In genomic region chr3:130465371-130465770, GRCm38 (mm10) we compare ENCODE assay signal across 14 mouse cellular contexts.
DNase-seq lines count a peak whose midpoint lies in the region.
"Had no signal": no experiment of that assay in that cellular context is flagged by ENCODE, and none has a peak within 500 bp of the region (broad histone marks: within the 10 kb centered on the region; RNA-seq: fewer than 3 reads in every experiment).

No protein-coding gene starts in this region.

- DNase-seq in brain, adult 2 months (ENCODE audit: low read depth, low spot score): peak; percentile 20
- DNase-seq in layer of hippocampus, adult 18-20 months (ENCODE audit: low spot score in 2 of 2): peak; percentile 43 to 74
- DNase-seq in layer of hippocampus, adult 9-10 months (ENCODE audit: low spot score): peak; percentile 7
- DNase-seq in layer of hippocampus, postnatal 14 days (ENCODE audit: low spot score in 2 of 2): peak; percentile 29 to 48
- no peak for DNase-seq in adrenal gland, postnatal 25 days
- no peak for DNase-seq in right cerebral cortex, postnatal 10 days (ENCODE audit: low spot score in 2 of 2)
- DNase-seq in adrenal gland, postnatal 10 days: no peak
- DNase-seq: adrenal gland, postnatal 14 days; B cell, adult 2 months; cerebellum, adult 11 months; cerebellum, adult 2 months; cerebellum, adult 9-11 months; cerebellum, postnatal 25 days; gastrocnemius, postnatal 25 days had no signal

Comparison
In these comparisons a context has a peak if more than half of its experiments do, and no peak if none do; other contexts are left out.
1. DNase-seq: peak in brain, adult 2 months (single experiment), layer of hippocampus, adult 18-20 months (2 of 2), layer of hippocampus, adult 9-10 months (single experiment) and layer of hippocampus, postnatal 14 days (2 of 2); none in adrenal gland, postnatal 25 days (single experiment), right cerebral cortex, postnatal 10 days (0 of 2) and adrenal gland, postnatal 10 days (single experiment).